Mouse (Mus musculus) spleen, adult 2 months (tissue): Measurements from ENCODE around the gene Slc27a1. TPM values are rescaled to one million over a fixed set of nuclear protein-coding genes. Genes with fewer than 3 reads are reported as not detected.

Source experiments
- DNase-seq, 2 experiments: peaks; one replicate each; pipeline versions ENCODE4 v3.0.0 to v3.0.0-alpha.2; 2012 to 2021; ENCODE audit warnings: low spot score in 2 of 2, low read depth in 1 of 2
- H3K27ac ChIP-seq: fragments of 200-500 bp; 2 replicates; pipeline ENCODE4 v1.5.1; 2012; ENCODE audit warnings: low read length, inconsistent platforms; ENCODE audit not compliant: insufficient read depth
- H3K27me3 ChIP-seq: fragments of 200-500 bp; 2 replicates; pipeline ENCODE4 v1.6.1; 2012; ENCODE audit warnings: mild to moderate bottlenecking, moderate library complexity, low read length, inconsistent platforms; ENCODE audit not compliant: control insufficient read depth, insufficient read depth
- H3K36me3 ChIP-seq: fragments of 200-500 bp; 2 replicates; pipeline ENCODE4 v1.6.1; 2012; ENCODE audit warnings: mild to moderate bottlenecking, low read length, inconsistent platforms; ENCODE audit not compliant: control insufficient read depth, insufficient read depth
- H3K4me1 ChIP-seq: fragments of 200-500 bp; 2 replicates; pipeline ENCODE4 v1.6.1; 2011; ENCODE audit warnings: inconsistent platforms; ENCODE audit not compliant: control insufficient read depth, insufficient read depth, insufficient read length
- H3K4me3 ChIP-seq: fragments of 200-500 bp; 2 replicates; pipeline ENCODE4 v1.5.1; 2011; ENCODE audit warnings: mild to moderate bottlenecking, inconsistent platforms; ENCODE audit not compliant: insufficient read depth, insufficient read length; ENCODE audit errors: extremely low read depth
- CTCF ChIP-seq: fragments of 200-500 bp; IDR thresholded peaks from 2 replicates; pipeline ENCODE4 v1.5.1; 2011; ENCODE audit warnings: mild to moderate bottlenecking, inconsistent platforms; ENCODE audit not compliant: insufficient read depth, insufficient read length, insufficient replicate concordance; ENCODE audit errors: extremely low read depth
- POLR2A ChIP-seq: fragments of 200-500 bp; IDR thresholded peaks from 2 replicates; pipeline ENCODE4 v1.6.1; 2011; ENCODE audit warnings: low read depth, low read length, inconsistent platforms
- WGBS: fragments of 180-500 bp; shearing (Covaris S2); methylation state at CpG from one replicate; pipeline ENCODE4 v1.1.7; 2018; 5-methylcytosine and 5-hydroxymethylcytosine counted together
- polyA plus RNA-seq: library from polyadenylated mRNA; depleted of rRNA; stranded (reverse); fragments of >200 nt; gene quantifications from 2 replicates; pipeline ENCODE4 v1.2.3, GENCODE M21; 2012

The Slc27a1 gene
- polyA plus RNA-seq, 1 experiment: 47.0 TPM

- DNase-seq: no peak
- WGBS: 51% methylated on average over 2 of the region's 2 CpGs
Measured at GRCm38 (mm10) chr8:71586891-71587290, 18.2 kb downstream of the Slc27a1 start.

DNA sequence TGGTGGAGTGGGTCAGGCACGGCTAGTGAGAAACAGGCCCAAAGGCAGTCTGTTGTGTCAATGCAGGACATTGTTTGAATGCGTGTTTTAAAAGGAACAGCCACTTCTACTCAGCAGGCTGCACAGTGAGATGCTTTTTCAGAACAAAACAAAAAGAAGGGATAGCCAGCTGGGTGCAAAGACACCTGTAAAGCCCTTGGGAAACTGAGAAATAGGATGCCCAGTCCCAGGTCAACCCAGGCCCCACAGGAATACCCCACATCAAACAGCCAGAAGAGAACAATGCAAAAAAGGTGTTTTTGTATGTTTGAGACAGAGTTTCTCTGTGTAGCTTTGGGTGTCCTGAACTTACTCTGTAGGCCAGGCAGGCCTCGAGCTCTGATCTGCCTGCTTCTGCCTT, 20.1 kb downstream of the Slc27a1 start:
- no peak for DNase-seq
- WGBS: 84% methylated on average over 3 of the region's 3 CpGs
- Histone ChIP-seq H3K36me3 (no peaks in the 10 kb centered on the region), H3K27ac (no peak overlapping the region), H3K4me3 (no peak overlapping the region), H3K27me3 (no peaks in the 10 kb centered on the region), H3K4me1 (peaks cover 8% of the 10 kb centered on the region; the same call in 1 of the 2 replicates)
- TF ChIP-seq CTCF (no peak), POLR2A (no peak)

More at GRCm38 (mm10) chr8:71586891-71587290, 18.2 kb downstream of the Slc27a1 start:
- H3K27ac ChIP-seq: no peak overlapping the region
- H3K4me3 ChIP-seq: no peak overlapping the region
- no peaks in the 10 kb centered on the region for H3K36me3 ChIP-seq
- H3K4me1 ChIP-seq: peaks cover 3% of the 10 kb centered on the region; the same call in 1 of the 2 replicates
- no peaks in the 10 kb centered on the region for H3K27me3 ChIP-seq
- TF ChIP-seq POLR2A (no peak), CTCF (peak; percentile 42; the same call in 1 of the 2 replicates)

DNA sequence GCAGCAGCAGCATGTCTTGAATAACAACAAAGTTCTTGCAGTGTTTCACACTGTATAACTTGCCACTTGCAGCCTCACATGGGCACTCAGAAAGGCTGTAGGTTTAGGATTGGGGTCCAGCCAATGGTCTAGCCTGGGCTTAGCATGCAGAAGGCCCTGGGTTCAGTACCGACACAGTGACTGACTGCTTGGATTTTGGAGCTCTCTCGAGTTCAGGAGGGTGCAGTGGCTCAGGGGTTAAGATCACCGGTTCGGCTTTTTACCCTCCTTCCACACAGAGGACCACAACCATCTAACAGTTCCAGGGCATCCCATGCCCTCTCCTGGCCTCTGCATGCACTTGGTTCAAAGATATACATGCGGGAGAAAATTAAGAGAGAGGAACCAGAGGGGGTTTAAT, 22.3 kb downstream of the Slc27a1 start:
- DNase-seq: no peak
- H3K27me3 ChIP-seq: no peaks in the 10 kb centered on the region
- WGBS: 6% methylated on average over 5 of the region's 5 CpGs
- H3K36me3 ChIP-seq: no peaks in the 10 kb centered on the region
- H3K27ac ChIP-seq: peak overlapping the region; percentile 95
- peak overlapping the region; percentile 95 for H3K4me3 ChIP-seq
- H3K4me1 ChIP-seq: peaks cover 13% of the 10 kb centered on the region; the same call in 1 of the 2 replicates
- TF ChIP-seq POLR2A: no peak

- peak; percentile 76 to 96 for DNase-seq
- WGBS: under 1% methylated on average over 71 of the region's 71 CpGs
- H3K4me1 ChIP-seq: peaks cover 20% of the 10 kb centered on the region; the same call in 1 of the 2 replicates
Measured at GRCm38 (mm10) chr8:71591471-71592373, 23.0 kb downstream of the Slc27a1 start, which contains the start of gene Pgls. Gene Pgls, plus strand, starts transcription at chr8:71592176.

GRCm38 (mm10) chr8:71592374-71593170, 23.9 kb downstream of the Slc27a1 start:
- Histone ChIP-seq H3K27me3 (no peaks in the 10 kb centered on the region), H3K27ac (peak overlapping the region; percentile 99), H3K4me1 (peaks cover 24% of the 10 kb centered on the region; the same call in 1 of the 2 replicates), H3K4me3 (peak overlapping the region; percentile 95), H3K36me3 (no peaks in the 10 kb centered on the region)
- DNase-seq: peak; percentile 31 to 75
- 2% methylated on average over 60 of the region's 60 CpGs for WGBS
- TF ChIP-seq POLR2A (no peak; the same call in 1 of the 2 replicates), CTCF (no peak)

More at GRCm38 (mm10) chr8:71591471-71592373, 23.0 kb downstream of the Slc27a1 start, which contains the start of gene Pgls:
- TF ChIP-seq POLR2A (peak; percentile 65), CTCF (no peak)
- no peaks in the 10 kb centered on the region for H3K27me3 ChIP-seq
- H3K27ac ChIP-seq: peak within 1 kb of the TSS; percentile 99
- peak within 1 kb of the TSS; percentile 95 for H3K4me3 ChIP-seq
- no peaks in the 10 kb centered on the region for H3K36me3 ChIP-seq

- no peak overlapping the region; the same call in 1 of the 2 replicates for H3K27ac ChIP-seq
- no peak for DNase-seq
- H3K36me3 ChIP-seq: no peaks in the 10 kb centered on the region
- no peak overlapping the region for H3K4me3 ChIP-seq
- 87% methylated on average over 8 of the region's 8 CpGs for WGBS
- no peaks in the 10 kb centered on the region for H3K27me3 ChIP-seq
- H3K4me1 ChIP-seq: peaks cover 24% of the 10 kb centered on the region; the same call in 1 of the 2 replicates
- TF ChIP-seq POLR2A: no peak
Measured at GRCm38 (mm10) chr8:71593556-71594323, 25.1 kb downstream of the Slc27a1 start.
